In the genomic region with DNA sequence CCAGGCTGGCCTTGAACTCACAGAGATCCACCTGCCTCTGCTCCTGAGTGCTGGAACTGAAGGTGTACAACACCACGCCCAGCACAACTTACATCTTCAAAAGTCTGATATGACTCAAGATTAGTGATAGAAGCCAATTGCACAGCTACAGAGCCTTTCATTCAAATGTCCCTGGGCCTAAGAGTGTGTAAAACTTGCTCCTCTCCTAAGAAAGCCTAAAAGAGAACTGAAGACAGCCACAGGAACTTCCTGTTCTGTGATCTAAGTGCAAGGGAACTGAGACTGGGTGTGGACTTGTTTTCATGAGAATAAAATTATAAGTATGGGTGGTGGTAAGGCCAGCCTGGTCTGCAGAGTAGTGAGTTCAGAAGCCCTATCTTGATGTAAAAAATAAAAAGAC, we compare ENCODE assay signal across 18 mouse cellular contexts. TPM values are rescaled to one million over a fixed set of nuclear protein-coding genes. Genes with fewer than 3 reads are reported as not detected.
A peak's percentile ranks its signal among the peaks of the same experiment; 100 is the strongest.
DNase-seq lines count a peak whose midpoint lies in the region; ATAC-seq and TF ChIP-seq lines count a peak whose summit lies in the region.
"Had no signal": no experiment of that assay in that cellular context is flagged by ENCODE, and none has a peak within 500 bp of the region (broad histone marks: within the 10 kb centered on the region; RNA-seq: fewer than 3 reads in every experiment).

No protein-coding gene starts in this region.

- H3K9ac ChIP-seq in heart, adult 2 months (ENCODE audit: low read depth, low read length): no peak overlapping the region
- H3K9ac ChIP-seq in forebrain, embryonic 15.5 days (replicated peaks): no peak overlapping the region
- no peak overlapping the region for H3K9ac ChIP-seq in heart, embryonic 11.5 days (ENCODE audit: low read depth, low read length)
- H3K9ac ChIP-seq: forebrain, postnatal 0 days; heart, embryonic 13.5 days; limb, embryonic 15.5 days; midbrain, embryonic 13.5 days; neural tube, embryonic 12.5 days had no signal

- H3K36me3 ChIP-seq in heart, adult 2 months (ENCODE audit: control insufficient read depth, insufficient read depth, low read length): no peaks in the 10 kb centered on the region
- no peaks in the 10 kb centered on the region for H3K36me3 ChIP-seq in splenic B cell, adult 2 months (ENCODE audit: control insufficient read depth, insufficient read depth, low read length, poor library complexity, severe bottlenecking)
- no peaks in the 10 kb centered on the region for H3K36me3 ChIP-seq in forebrain, embryonic 15.5 days
- H3K36me3 ChIP-seq in heart, embryonic 11.5 days (ENCODE audit: control insufficient read depth, insufficient read depth, low read length): no peaks in the 10 kb centered on the region
- H3K36me3 ChIP-seq: heart, embryonic 13.5 days; limb, embryonic 15.5 days; midbrain, embryonic 13.5 days; neural tube, embryonic 12.5 days had no signal

- H3K27me3 ChIP-seq in heart, adult 2 months (ENCODE audit: control insufficient read depth, insufficient read depth, low read length): 0 out of 2 replicates have a peak, but pooled peaks cover 2% of the 10 kb centered on the region
- no peaks in the 10 kb centered on the region for H3K27me3 ChIP-seq in splenic B cell, adult 2 months (ENCODE audit: control insufficient read depth, insufficient read depth, low read length, poor library complexity, severe bottlenecking)
- H3K27me3 ChIP-seq in forebrain, embryonic 15.5 days: no peaks in the 10 kb centered on the region; the same call in 1 of the 2 replicates
- H3K27me3 ChIP-seq in heart, embryonic 11.5 days (ENCODE audit: control insufficient read depth, insufficient read depth, low read length): peaks cover 11% of the 10 kb centered on the region; the same call in 1 of the 2 replicates

- no peak for TF ChIP-seq CTCF in heart, adult 2 months (IDR thresholded peaks at IDR 0.05)

- no peaks in the 10 kb centered on the region for H3K9me3 ChIP-seq in forebrain, embryonic 15.5 days
- H3K9me3 ChIP-seq in heart, embryonic 11.5 days (replicated peaks; ENCODE audit: control insufficient read depth, low read length): no peaks in the 10 kb centered on the region
- H3K9me3 ChIP-seq: heart, embryonic 13.5 days; limb, embryonic 15.5 days; midbrain, embryonic 13.5 days; neural tube, embryonic 12.5 days had no signal

- TF ChIP-seq POLR2A in heart, adult 2 months (IDR thresholded peaks at IDR 0.05; ENCODE audit: insufficient read depth, low read depth, low read length): 0 out of 2 replicates have a peak, but pooled peaks have one; percentile 34

- peak overlapping the region; percentile 0 for H3K27ac ChIP-seq in heart, adult 2 months
- H3K27ac ChIP-seq in forebrain, embryonic 15.5 days (replicated peaks): no peak overlapping the region
- H3K27ac ChIP-seq in heart, embryonic 11.5 days (ENCODE audit: low read depth, low read length): no peak overlapping the region
- H3K27ac ChIP-seq: heart, embryonic 13.5 days; limb, embryonic 15.5 days; midbrain, embryonic 13.5 days; neural tube, embryonic 12.5 days had no signal

- DNase-seq in heart, adult 2 months: peak in 1 of 2 experiments; percentile 21
- DNase-seq in heart, postnatal 36 days: no peak
- peak; percentile 60 for DNase-seq in thymus, postnatal 0 days (ENCODE audit: low spot score)
- no peak for DNase-seq in thymus, postnatal 10 days (ENCODE audit: low spot score in 2 of 2)
- peak; percentile 72 for DNase-seq in splenic B cell, adult 2 months (ENCODE audit: low read depth, low spot score)
- DNase-seq: cerebellum, adult 8-10 months; forebrain, postnatal 0 days; gastrocnemius, postnatal 10 days; retina, postnatal 1 day had no signal

- WGBS in heart, adult 2 months: 88% methylated on average over 1 of the region's 1 CpGs
- 98% methylated on average over 1 of the region's 1 CpGs for WGBS in forebrain, embryonic 15.5 days
- 87% methylated on average over 1 of the region's 1 CpGs for WGBS in heart, embryonic 11.5 days (ENCODE audit: insufficient replicate concordance)

- intact Hi-C loops in heart, adult 2 months (cut with DNase I): loop anchor here (5.0 kb wide), 2 partner anchors 43 to 83 kb away; no protein-coding TSS in a partner anchor
- intact Hi-C loops in heart, postnatal 36 days (cut with DNase I): no loop called here

- H3K4me1 ChIP-seq in heart, adult 2 months (ENCODE audit: control insufficient read depth, insufficient read depth, low read length): peaks cover 11% of the 10 kb centered on the region
- H3K4me1 ChIP-seq in forebrain, embryonic 15.5 days: peaks cover 25% of the 10 kb centered on the region
- H3K4me1 ChIP-seq in heart, embryonic 11.5 days (ENCODE audit: control insufficient read depth, insufficient read depth, low read length): 0 out of 2 replicates have a peak, but pooled peaks cover 3% of the 10 kb centered on the region

- no peak overlapping the region for H3K4me3 ChIP-seq in heart, adult 2 months
- H3K4me3 ChIP-seq in forebrain, embryonic 15.5 days: no peak overlapping the region
- no peak overlapping the region for H3K4me3 ChIP-seq in heart, embryonic 11.5 days (ENCODE audit: low read depth, low read length)
- H3K4me3 ChIP-seq: heart, embryonic 13.5 days; limb, embryonic 15.5 days; midbrain, embryonic 13.5 days; neural tube, embryonic 12.5 days had no signal

- peak; percentile 60; the same call in 1 of the 2 replicates for ATAC-seq in common myeloid progenitor, adult 5-6 weeks (replicated peaks; ENCODE audit: low read depth, poor library complexity, severe bottlenecking)
- no peak for ATAC-seq in forebrain, embryonic 15.5 days (replicated peaks)
- no peak for ATAC-seq in heart, embryonic 11.5 days (replicated peaks; ENCODE audit: insufficient number of reproducible peaks, low FRiP score, low TSS enrichment)
- ATAC-seq: forebrain, postnatal 0 days; intestine, postnatal 0 days; lung, postnatal 0 days; midbrain, embryonic 13.5 days had no signal

- TF ChIP-seq EP300 in heart, adult 2 months (IDR thresholded peaks at IDR 0.05; ENCODE audit: insufficient read depth, low read depth, low read length): no peak

- H3K4me2 ChIP-seq in forebrain, embryonic 15.5 days (replicated peaks): no peak overlapping the region
- H3K4me2 ChIP-seq in heart, embryonic 11.5 days: no peak overlapping the region
- H3K4me2 ChIP-seq: heart, embryonic 13.5 days; limb, embryonic 15.5 days; midbrain, embryonic 13.5 days; neural tube, embryonic 12.5 days had no signal

- no peaks in the 10 kb centered on the region for H3K79me2 ChIP-seq in heart, adult 2 months (replicated peaks; ENCODE audit: control insufficient read depth, insufficient read depth, low read length)

RNA-seq across cellular contexts. Expression of a gene that starts 52.5 kb away (rescaled TPM):
- total RNA-seq in heart, adult 2 months (2021): 10 to 100 TPM; 18.5 to 20.5 TPM
- polyA plus RNA-seq in heart, adult 2 months (2012; rRNA removed): 2.5 and 5.9 TPM in 2 replicates
- 10 to 100 TPM; 17.9 to 22.4 TPM for total RNA-seq in heart, postnatal 36 days (2021)
- polyA plus RNA-seq in thymus, postnatal 0 days (2015; fragmentation: Nextera tagmentation; extraction: Ambion mirVana): 4.1 and 5.8 TPM in 2 replicates
- 13.6 and 19.3 TPM in 2 replicates for total RNA-seq in common myeloid progenitor, adult 5-6 weeks (2017)
- 7.4 and 8.1 TPM in 2 replicates for polyA plus RNA-seq in forebrain, embryonic 15.5 days (2015; fragmentation: Nextera tagmentation; extraction: Ambion mirVana)
- 5.2 and 5.8 TPM in 2 replicates for polyA plus RNA-seq in heart, embryonic 11.5 days (2014; fragmentation: Nextera tagmentation; extraction: Ambion mirVana)

Comparison
In these comparisons a context has a peak if more than half of its experiments do, and no peak if none do; other contexts are left out.
1. DNase-seq: peak in thymus, postnatal 0 days (single experiment) and splenic B cell, adult 2 months (single experiment); none in heart, postnatal 36 days (0 of 2) and thymus, postnatal 10 days (0 of 2).